Mouse (Mus musculus): ENCODE data around the gene Nlrc4. TPM values are rescaled to one million over a fixed set of nuclear protein-coding genes. Genes with fewer than 3 reads are reported as not detected.
A peak's percentile ranks its signal among the peaks of the same experiment; 100 is the strongest.
"Not testable (repeated sequence)": the region's sequence is repeated elsewhere in the genome, so short reads cannot be mapped to it uniquely, and the experiment has no call there.

Nlrc4 gene
- total and polyA plus RNA-seq, 2 experiments from 2014 or later, result 0.16 to 0.30 TPM

GRCm38 (mm10) chr17:74489901-74490220 lies 30.9 kb upstream of the Nlrc4 start:
- peak; percentile 20 for DNase-seq (ENCODE audit: low spot score)
- no peak for TF ChIP-seq CTCF (IDR thresholded peaks at IDR 0.05)

GRCm38 (mm10) chr17:74489024-74489900 lies 30.3 kb upstream of the Nlrc4 start, which contains the start of gene Yipf4:
TSS of gene Yipf4 (plus strand) at chr17:74489493.
- WGBS, result 5% methylated on average over 58 of the region's 58 CpGs

More at GRCm38 (mm10) chr17:74489901-74490220, 30.9 kb upstream of the Nlrc4 start:
- Histone ChIP-seq H3K27me3 (ENCODE audit: insufficient read depth, low read length) (no peaks in the 10 kb centered on the region), H3K4me1 (ENCODE audit: insufficient read depth, low read length) (no peaks in the 10 kb centered on the region), H3K4me2 (ENCODE audit: low read depth, low read length, poor library complexity, severe bottlenecking) (peak overlapping the region; percentile 62), H3K36me3 (ENCODE audit: insufficient read depth, low read length) (peaks cover 6% of the 10 kb centered on the region; the same call in 1 of the 2 replicates), H3K27ac (ENCODE audit: low read depth, low read length) (peak overlapping the region; percentile 81), H3K9me3 (ENCODE audit: low read length) (no peaks in the 10 kb centered on the region), H3K9ac (replicated peaks; ENCODE audit: low read length, poor library complexity, severe bottlenecking) (peak overlapping the region; percentile 92), H3K4me3 (ENCODE audit: low read depth, low read length) (peak overlapping the region; percentile 100)
- no peak for ATAC-seq (ENCODE audit: low FRiP score)
- WGBS, result under 1% methylated on average over 12 of the region's 12 CpGs

DNA sequence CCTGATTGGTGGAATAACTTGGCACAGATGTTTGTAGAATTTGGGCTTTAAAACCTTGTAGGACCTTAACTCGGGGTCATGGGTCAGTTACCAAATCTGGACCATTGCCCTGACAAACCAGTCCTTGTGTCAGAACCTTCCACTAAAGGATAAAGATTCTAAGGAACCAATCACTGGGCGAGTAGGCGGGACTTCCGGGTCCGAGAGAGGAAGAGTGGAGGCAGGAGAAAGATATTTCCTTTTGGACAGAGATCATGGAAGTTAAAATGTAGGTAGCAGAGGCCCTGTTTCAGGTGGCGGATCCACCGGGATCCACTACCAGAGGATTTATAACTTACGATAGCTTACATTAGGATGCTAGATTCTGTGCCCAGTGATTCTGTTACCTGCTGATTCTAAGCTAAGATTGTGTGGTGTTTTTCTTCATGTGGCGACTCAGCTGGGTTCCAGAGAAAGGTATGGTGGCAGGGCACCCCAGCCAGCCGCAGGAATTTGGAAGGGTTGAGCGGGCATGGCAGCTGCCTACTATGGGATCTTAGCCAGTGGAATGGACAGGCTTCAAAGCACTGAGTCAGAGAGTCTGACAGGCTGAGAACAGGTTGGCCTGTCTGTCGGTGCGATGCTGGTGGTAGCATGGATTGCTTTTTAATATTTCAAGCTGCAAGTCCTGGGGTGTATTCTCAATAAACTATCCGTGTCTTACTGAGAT lies 21.6 kb upstream of the Nlrc4 start:
- Histone ChIP-seq H3K9me3 (ENCODE audit: low read length) (no peaks in the 10 kb centered on the region), H3K4me3 (ENCODE audit: low read depth, low read length) (no peak overlapping the region), H3K36me3 (ENCODE audit: insufficient read depth, low read length) (no peaks in the 10 kb centered on the region), H3K9ac (replicated peaks; ENCODE audit: low read length, poor library complexity, severe bottlenecking) (no peak overlapping the region), H3K27ac (ENCODE audit: low read depth, low read length) (no peak overlapping the region), H3K4me2 (ENCODE audit: low read depth, low read length, poor library complexity, severe bottlenecking) (no peak overlapping the region), H3K4me1 (ENCODE audit: insufficient read depth, low read length) (no peaks in the 10 kb centered on the region), H3K27me3 (ENCODE audit: insufficient read depth, low read length) (no peaks in the 10 kb centered on the region)
- 90% methylated on average over 14 of the region's 14 CpGs for WGBS
- no peak for TF ChIP-seq CTCF (IDR thresholded peaks at IDR 0.05)
- no peak for ATAC-seq (ENCODE audit: low FRiP score)
- DNase-seq (ENCODE audit: low spot score), result no peak

More at GRCm38 (mm10) chr17:74489024-74489900, 30.3 kb upstream of the Nlrc4 start, which contains the start of gene Yipf4:
- peaks cover 6% of the 10 kb centered on the region; the same call in 1 of the 2 replicates for H3K36me3 ChIP-seq (ENCODE audit: insufficient read depth, low read length)
- ATAC-seq (ENCODE audit: low FRiP score) (peak; percentile 98), DNase-seq (ENCODE audit: low spot score) (peak; percentile 98)
- peak within 1 kb of the TSS; percentile 100 for H3K4me3 ChIP-seq (ENCODE audit: low read depth, low read length)
- no peaks in the 10 kb centered on the region for H3K27me3 ChIP-seq (ENCODE audit: insufficient read depth, low read length)
- H3K9me3 ChIP-seq (ENCODE audit: low read length), result no peaks in the 10 kb centered on the region
- peak within 1 kb of the TSS; percentile 62 for H3K4me2 ChIP-seq (ENCODE audit: low read depth, low read length, poor library complexity, severe bottlenecking)
- TF ChIP-seq CTCF (IDR thresholded peaks at IDR 0.05), result no peak
- no peaks in the 10 kb centered on the region for H3K4me1 ChIP-seq (ENCODE audit: insufficient read depth, low read length)
- peak within 1 kb of the TSS; percentile 81 for H3K27ac ChIP-seq (ENCODE audit: low read depth, low read length)
- H3K9ac ChIP-seq (replicated peaks; ENCODE audit: low read length, poor library complexity, severe bottlenecking), result peak within 1 kb of the TSS; percentile 92

DNA sequence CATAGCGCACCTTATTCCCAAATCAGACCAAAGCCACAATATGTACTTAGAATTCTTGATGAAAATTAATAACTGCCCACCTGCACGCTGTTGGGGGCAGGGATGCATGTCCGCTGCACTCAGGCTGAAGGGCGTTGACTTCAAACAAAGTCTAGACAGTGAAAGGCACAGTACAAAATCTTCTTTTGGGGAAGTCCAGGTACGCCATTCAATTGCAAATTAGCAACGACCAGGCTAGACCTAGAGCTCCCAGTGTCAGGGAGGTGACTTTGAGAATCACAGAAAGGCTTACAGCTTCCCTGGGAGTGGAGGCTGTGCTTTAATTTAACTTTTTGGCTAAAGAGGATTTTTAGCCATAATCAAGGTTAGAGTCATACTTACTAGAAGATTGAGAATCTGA lies 11.2 kb upstream of the Nlrc4 start:
- not testable (repeated sequence) for ATAC-seq (ENCODE audit: low FRiP score); H3K27me3 ChIP-seq (ENCODE audit: insufficient read depth, low read length); H3K4me3 ChIP-seq (ENCODE audit: low read depth, low read length); H3K4me2 ChIP-seq (ENCODE audit: low read depth, low read length, poor library complexity, severe bottlenecking); H3K9ac ChIP-seq (replicated peaks; ENCODE audit: low read length, poor library complexity, severe bottlenecking); H3K27ac ChIP-seq (ENCODE audit: low read depth, low read length); H3K4me1 ChIP-seq (ENCODE audit: insufficient read depth, low read length); DNase-seq (ENCODE audit: low spot score); H3K9me3 ChIP-seq (ENCODE audit: low read length); H3K36me3 ChIP-seq (ENCODE audit: insufficient read depth, low read length)
- WGBS, result 76% methylated on average over 6 of the region's 6 CpGs

DNA sequence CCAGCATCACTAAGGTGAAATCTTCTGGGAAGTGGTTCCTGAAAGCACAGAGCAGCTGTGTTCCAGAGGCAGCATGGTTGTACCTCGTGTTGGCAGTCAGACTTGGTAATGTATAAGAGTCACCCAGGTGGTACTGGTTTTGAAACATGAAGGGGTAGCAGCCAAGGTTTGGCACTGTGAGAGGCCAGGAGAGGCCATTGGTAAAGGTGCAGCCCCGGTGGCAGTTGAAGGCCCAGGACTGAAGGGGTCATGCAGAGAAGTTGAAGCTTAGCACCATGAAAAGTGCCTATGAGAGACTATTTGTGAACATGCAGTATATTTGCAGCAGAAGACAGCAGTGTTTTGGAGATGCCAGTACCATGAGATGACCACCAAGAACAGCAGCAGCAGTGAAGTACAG lies 9.0 kb upstream of the Nlrc4 start:
- H3K27me3 ChIP-seq (ENCODE audit: insufficient read depth, low read length); DNase-seq (ENCODE audit: low spot score); H3K27ac ChIP-seq (ENCODE audit: low read depth, low read length); H3K9ac ChIP-seq (replicated peaks; ENCODE audit: low read length, poor library complexity, severe bottlenecking); H3K4me2 ChIP-seq (ENCODE audit: low read depth, low read length, poor library complexity, severe bottlenecking); H3K9me3 ChIP-seq (ENCODE audit: low read length); H3K4me1 ChIP-seq (ENCODE audit: insufficient read depth, low read length); H3K4me3 ChIP-seq (ENCODE audit: low read depth, low read length); H3K36me3 ChIP-seq (ENCODE audit: insufficient read depth, low read length); ATAC-seq (ENCODE audit: low FRiP score): not testable (repeated sequence)
- 89% methylated on average over 2 of the region's 2 CpGs for WGBS

- no peak for TF ChIP-seq CTCF (IDR thresholded peaks at IDR 0.05)
Observed at GRCm38 (mm10) chr17:74463510-74463909, 4.6 kb upstream of the Nlrc4 start.

More at GRCm38 (mm10) chr17:74463510-74463909, 4.6 kb upstream of the Nlrc4 start:
- H3K27ac ChIP-seq (ENCODE audit: low read depth, low read length), result no peak overlapping the region
- no peaks in the 10 kb centered on the region for H3K9me3 ChIP-seq (ENCODE audit: low read length)
- ATAC-seq (ENCODE audit: low FRiP score) (no peak), DNase-seq (ENCODE audit: low spot score) (no peak)
- no peaks in the 10 kb centered on the region for H3K36me3 ChIP-seq (ENCODE audit: insufficient read depth, low read length)
- no peak overlapping the region for H3K4me2 ChIP-seq (ENCODE audit: low read depth, low read length, poor library complexity, severe bottlenecking)
- no peaks in the 10 kb centered on the region for H3K27me3 ChIP-seq (ENCODE audit: insufficient read depth, low read length)
- H3K9ac ChIP-seq (replicated peaks; ENCODE audit: low read length, poor library complexity, severe bottlenecking), result no peak overlapping the region
- no peaks in the 10 kb centered on the region for H3K4me1 ChIP-seq (ENCODE audit: insufficient read depth, low read length)
- no peak overlapping the region for H3K4me3 ChIP-seq (ENCODE audit: low read depth, low read length)

Measured in midbrain, postnatal 0 days (tissue).